Mouse (Mus musculus) ES-E14 (cell line): Measurements from ENCODE around the gene Spire2. TPM values are rescaled to one million over a fixed set of nuclear protein-coding genes. Genes with fewer than 3 reads are reported as not detected.

Experiments used
- DNase-seq: peaks from one replicate; pipeline ENCODE4 v3.0.0-alpha.2; 2013; ENCODE audit warnings: low read depth, low spot score
- H3K27ac ChIP-seq: 2 replicates; pipeline ENCODE4 v1.5.1; 2012; ENCODE audit warnings: low read depth, mild to moderate bottlenecking, low read length, moderate library complexity, mixed read lengths; ENCODE audit not compliant: poor library complexity, insufficient read depth, severe bottlenecking
- H3K36me3 ChIP-seq: 2 replicates; pipeline ENCODE4 v1.6.1; 2012; ENCODE audit warnings: mild to moderate bottlenecking, low read length, moderate library complexity, mixed read lengths; ENCODE audit not compliant: control insufficient read depth, poor library complexity, insufficient read depth, severe bottlenecking
- H3K4me1 ChIP-seq, 2 experiments: fragments of 150-350 bp in 1 of 2; sonication (generic) in 1 of 2; 2 replicates each; pipeline ENCODE4 v1.6.1; 2012; ENCODE audit warnings: low read length in 2 of 2, mild to moderate bottlenecking in 1 of 2, mixed read lengths in 1 of 2; ENCODE audit not compliant: control insufficient read depth in 2 of 2, insufficient read depth in 2 of 2, poor library complexity in 1 of 2
- H3K4me3 ChIP-seq, 2 experiments: fragments of 150-350 bp in 1 of 2; sonication (generic) in 1 of 2; 2 replicates each; pipeline ENCODE4 v1.5.1; 2012; ENCODE audit warnings: low read length in 2 of 2, low read depth in 1 of 2, mild to moderate bottlenecking in 1 of 2, mixed read lengths in 1 of 2; ENCODE audit not compliant: insufficient read depth in 1 of 2, poor library complexity in 1 of 2, severe bottlenecking in 1 of 2
- H3K9ac ChIP-seq: 2 replicates; pipeline ENCODE4 v1.6.1; 2012; ENCODE audit warnings: low read depth, mild to moderate bottlenecking, low read length, mixed read lengths; ENCODE audit not compliant: poor library complexity, insufficient read depth, severe bottlenecking
- H3K9me3 ChIP-seq: fragments of 150-350 bp; sonication (generic); 2 replicates; pipeline ENCODE4 v1.6.1; 2012; ENCODE audit warnings: low read depth, mild to moderate bottlenecking, low read length; ENCODE audit not compliant: control insufficient read depth, insufficient read depth
- CHD2 ChIP-seq: IDR thresholded peaks from 2 replicates; pipeline ENCODE4 v1.6.1; 2014; ENCODE audit warnings: mild to moderate bottlenecking, low read depth, low read length, inconsistent platforms
- HCFC1 ChIP-seq: IDR thresholded peaks from 2 replicates; pipeline ENCODE4 v1.6.1; 2012; ENCODE audit warnings: low read length, inconsistent platforms, borderline replicate concordance; ENCODE audit not compliant: insufficient read depth
- MAFK ChIP-seq: IDR thresholded peaks from 2 replicates; pipeline ENCODE4 v1.6.1; 2014; ENCODE audit warnings: mild to moderate bottlenecking, low read depth, low read length, inconsistent platforms; ENCODE audit not compliant: insufficient read depth
- ZC3H11A ChIP-seq: IDR thresholded peaks from 2 replicates; pipeline ENCODE4 v1.6.1; 2012; ENCODE audit warnings: low read depth, mild to moderate bottlenecking, inconsistent platforms, low read length, borderline replicate concordance
- ZNF384 ChIP-seq: IDR thresholded peaks from 2 replicates; pipeline ENCODE4 v1.6.1; 2012; ENCODE audit warnings: low read depth, low read length, inconsistent platforms
- in situ Hi-C, 2 experiments: fragments of 600-800 bp; cut with MboI; formaldehyde crosslinking; loops; one replicate each; pipeline ENCODE4 v1.15.1; 2025; ENCODE audit warnings: low sequenced_read_pairs in 2 of 2, inconsistent platforms in 1 of 2; ENCODE audit not compliant: unreplicated experiment in 2 of 2
- total RNA-seq: library from RNA; depleted of rRNA; stranded (reverse); fragments of 300-350 nt; gene quantifications from 2 replicates; pipeline ENCODE4 v1.2.3, GENCODE M21; 2012

Gene Spire2
- total RNA-seq, 1 experiment = 8.8 TPM

DNA sequence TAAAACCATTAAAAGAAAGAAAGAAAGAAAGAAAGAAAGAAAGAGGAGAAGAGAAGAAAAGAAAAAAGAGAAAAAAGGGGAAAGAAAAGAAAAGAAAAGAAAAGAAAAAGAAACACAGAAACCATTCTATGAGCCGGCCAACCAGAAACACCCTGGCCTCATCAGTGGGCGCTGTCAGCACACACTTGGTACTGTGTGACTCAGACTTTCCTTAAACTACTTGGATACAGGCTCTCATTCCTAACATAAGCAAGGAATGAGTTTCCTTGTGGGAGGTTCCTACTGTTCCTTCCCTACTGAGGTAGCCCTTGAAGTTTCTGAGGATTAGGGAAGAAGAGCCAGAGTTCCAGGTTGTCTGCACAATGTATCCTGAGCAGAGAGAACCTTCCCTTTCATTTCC is 1.2 kb upstream of the Spire2 start:
- DNase-seq = no peak
- H3K4me1 ChIP-seq = peaks cover 4 to 9% of the 10 kb centered on the region in 2 experiments; a peak in 3 of 4 replicates
- H3K4me3 ChIP-seq = no peak overlapping the region
- no peak overlapping the region for H3K27ac ChIP-seq
- no peaks in the 10 kb centered on the region for H3K9me3 ChIP-seq
- TF ChIP-seq MAFK = no peak
- TF ChIP-seq CHD2 = no peak
- TF ChIP-seq HCFC1 = no peak
- TF ChIP-seq ZC3H11A = no peak
- TF ChIP-seq ZNF384 = no peak
- in situ Hi-C loops = no loop called here
- H3K9ac ChIP-seq = no peak overlapping the region
- H3K36me3 ChIP-seq = no peaks in the 10 kb centered on the region

DNA sequence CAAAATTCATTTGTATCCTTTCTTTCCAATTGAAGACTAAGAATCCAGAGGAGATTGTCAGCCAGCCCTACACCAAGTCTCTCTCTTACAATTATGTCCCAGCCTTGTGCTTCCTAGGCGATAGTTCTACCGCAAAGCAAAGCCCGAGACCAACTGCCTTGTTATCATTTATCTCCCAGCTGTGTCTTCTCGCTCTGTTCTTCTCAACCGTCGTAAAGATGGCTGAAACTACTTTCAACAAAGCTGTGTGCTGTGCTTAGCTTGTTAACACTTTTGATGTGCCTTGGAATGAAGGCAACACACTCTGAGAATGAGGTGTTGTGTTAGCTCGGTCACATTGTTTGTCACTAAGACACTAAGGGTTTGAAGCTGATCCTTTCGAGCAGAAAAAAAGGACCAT is 703 bp upstream of the Spire2 start:
- TF ChIP-seq ZNF384 (no peak), ZC3H11A (no peak), HCFC1 (no peak), CHD2 (no peak), MAFK (no peak)
- in situ Hi-C loops = no loop called here
- Histone ChIP-seq H3K36me3 (no peaks in the 10 kb centered on the region), H3K4me1 (peaks cover 4 to 9% of the 10 kb centered on the region in 2 experiments; a peak in 3 of 4 replicates), H3K9me3 (no peaks in the 10 kb centered on the region), H3K27ac (no peak overlapping the region), H3K9ac (no peak overlapping the region), H3K4me3 (peak overlapping the region; percentile 66 to 70)
- DNase-seq = no peak

DNA sequence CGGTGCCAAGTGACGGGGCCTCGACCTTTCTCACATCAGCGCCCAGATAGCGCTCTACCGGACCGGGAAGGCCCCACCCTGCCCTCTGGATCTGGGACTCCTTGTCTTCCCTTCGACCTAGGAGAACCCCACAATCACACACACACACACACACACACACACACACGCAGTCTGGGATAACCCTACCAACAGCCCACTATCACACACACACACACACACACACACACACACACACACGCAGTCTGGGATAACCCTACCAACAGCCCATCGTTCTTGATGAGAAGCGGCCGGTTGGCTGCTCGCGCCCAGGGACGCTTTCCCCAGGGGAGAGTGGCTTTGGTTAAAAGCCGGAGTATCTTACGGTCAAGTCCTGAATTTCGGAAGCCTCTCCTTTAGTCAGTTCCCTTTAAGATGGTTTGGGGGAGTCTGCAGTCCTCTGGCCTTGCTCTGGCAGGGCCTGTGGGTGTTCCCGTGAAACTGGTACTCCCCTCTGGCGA is 626 bp downstream of the Spire2 start:
- Histone ChIP-seq H3K9me3 (no peaks in the 10 kb centered on the region), H3K36me3 (no peaks in the 10 kb centered on the region), H3K4me3 (peak overlapping the region; percentile 66 to 70), H3K4me1 (peaks cover 5 to 16% of the 10 kb centered on the region in 2 experiments; a peak in 3 of 4 replicates), H3K9ac (peak overlapping the region; percentile 35; the same call in 1 of the 2 replicates), H3K27ac (no peak overlapping the region; the same call in 1 of the 2 replicates)
- TF ChIP-seq MAFK = no peak
- no peak for TF ChIP-seq CHD2
- no peak for TF ChIP-seq ZNF384
- no peak for TF ChIP-seq HCFC1
- no peak for TF ChIP-seq ZC3H11A
- in situ Hi-C loops = no loop called here
- DNase-seq = no peak

DNA sequence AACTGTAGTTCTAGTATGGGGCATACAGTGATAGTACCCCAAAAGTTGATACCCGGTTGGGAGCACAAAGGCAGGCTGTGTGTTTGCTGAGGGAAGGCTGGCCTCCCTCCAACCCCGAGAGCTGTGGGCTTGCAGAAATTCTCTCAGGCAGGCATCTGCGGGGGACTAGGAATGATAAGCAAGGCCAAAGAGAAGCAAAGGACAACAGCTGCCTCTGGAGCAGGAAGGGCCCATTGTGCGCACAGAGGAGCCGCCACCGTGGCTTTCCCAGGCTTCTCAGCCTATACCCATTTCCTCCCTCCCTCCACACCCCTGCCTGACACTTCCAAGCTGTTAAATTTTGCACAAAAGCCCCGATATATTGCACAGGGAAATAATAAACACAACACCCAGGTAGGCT is 1.4 kb downstream of the Spire2 start:
- peak overlapping the region; percentile 28 to 70; a peak in 2 of 4 replicates for H3K4me3 ChIP-seq
- no peak overlapping the region; the same call in 1 of the 2 replicates for H3K9ac ChIP-seq
- TF ChIP-seq CHD2 (no peak), HCFC1 (no peak), ZC3H11A (no peak), MAFK (no peak), ZNF384 (no peak)
- peak overlapping the region; percentile 49; the same call in 1 of the 2 replicates for H3K27ac ChIP-seq
- no peaks in the 10 kb centered on the region for H3K9me3 ChIP-seq
- no peaks in the 10 kb centered on the region for H3K36me3 ChIP-seq
- in situ Hi-C loops = no loop called here
- peaks cover 7 to 20% of the 10 kb centered on the region in 2 experiments; a peak in 3 of 4 replicates for H3K4me1 ChIP-seq
- DNase-seq = no peak

- Histone ChIP-seq H3K4me1 (peaks cover 7 to 22% of the 10 kb centered on the region in 2 experiments; a peak in 3 of 4 replicates), H3K4me3 (peak overlapping the region; percentile 28 to 70; a peak in 2 of 4 replicates), H3K36me3 (no peaks in the 10 kb centered on the region), H3K9me3 (no peaks in the 10 kb centered on the region), H3K27ac (peak overlapping the region; percentile 68; the same call in 1 of the 2 replicates), H3K9ac (no peak overlapping the region)
- no peak for TF ChIP-seq ZC3H11A
- in situ Hi-C loops = no loop called here
- DNase-seq = no peak
Observed at GRCm38 (mm10) chr8:123334467-123334866, 2.0 kb downstream of the Spire2 start.
